Mouse (Mus musculus): Measurements from ENCODE around the gene Acad10. TPM values are rescaled to one million over a fixed set of nuclear protein-coding genes. Genes with fewer than 3 reads are reported as not detected.

Acad10 gene
- total RNA-seq, 2 experiments from 2014 or later: 38.6 to 43.6 TPM

Other genes with a start within 250 kb of the Acad10 start
- 1 to 10 TPM; 3.3 to 4.8 TPM for gene Tmem116, start 208.6 kb downstream of the Acad10 start, total RNA-seq (2021)
- gene Erp29, start 208.0 kb downstream of the Acad10 start, total RNA-seq (2021): 100 to 1,000 TPM; 115 to 128 TPM
- gene Adam1b, start 157.1 kb downstream of the Acad10 start, total RNA-seq (2021): not detected
- 1 to 10 TPM; 4.1 to 4.7 TPM for gene Adam1a, start 115.0 kb downstream of the Acad10 start, total RNA-seq (2021)
- under 1 TPM in 1 of 2 experiments, not detected in 1; 1.00 TPM for gene Gm42878, start 115.0 kb downstream of the Acad10 start, total RNA-seq (2021)
- gene Mapkapk5, start 114.6 kb downstream of the Acad10 start, total RNA-seq (2021): 10 to 100 TPM; 82.2 to 90.6 TPM
- gene Aldh2, start 66.7 kb downstream of the Acad10 start, total RNA-seq (2021): 100 to 1,000 TPM; 712 to 837 TPM
- 10 to 100 TPM; 20.1 to 24.0 TPM for gene Acad12, start 41.6 kb downstream of the Acad10 start, total RNA-seq (2021)
- gene Brap, start within 50 bp of the Acad10 start, total RNA-seq (2021): 10 to 100 TPM; 57.2 to 62.6 TPM
- gene Atxn2, start 50.8 kb upstream of the Acad10 start, total RNA-seq (2021): 100 to 1,000 TPM; 156 to 219 TPM
- gene Sh2b3, start 177.1 kb upstream of the Acad10 start, total RNA-seq (2021): 10 to 100 TPM; 37.0 to 41.7 TPM
- 10 to 100 TPM; 10.1 to 10.6 TPM for gene Pheta1, start 188.5 kb upstream of the Acad10 start, total RNA-seq (2021)